Mouse (Mus musculus) gastrocnemius, adult 18-20 months (tissue): Measurements from ENCODE around the gene Fv1. TPM values are rescaled to one million over a fixed set of nuclear protein-coding genes. Genes with fewer than 3 reads are reported as not detected.

ENCODE experiments used
- DNase-seq: peaks from one replicate; pipeline ENCODE4 v3.0.0; 2021; ENCODE audit warnings: low spot score
- total RNA-seq, 2 experiments: library from RNA; stranded (reverse); gene quantifications; 2 replicates each; pipeline ENCODE4 v1.2.3; 2021

Fv1 gene
- total RNA-seq, 2 experiments from 2014 or later = 5.5 to 7.0 TPM

GRCm38 (mm10) chr4:147883041-147883440 lies 14.3 kb downstream of the Fv1 start:
- no peak for DNase-seq

GRCm38 (mm10) chr4:147884138-147884537 lies 15.4 kb downstream of the Fv1 start:
- no peak for DNase-seq

- no peak for DNase-seq
Observed at GRCm38 (mm10) chr4:147886158-147886557, 17.4 kb downstream of the Fv1 start.

- no peak for DNase-seq
Observed at GRCm38 (mm10) chr4:147887277-147887676, 18.5 kb downstream of the Fv1 start.

GRCm38 (mm10) chr4:147888237-147888636 lies 19.5 kb downstream of the Fv1 start:
- DNase-seq = no peak

GRCm38 (mm10) chr4:147890341-147890740 lies 21.6 kb downstream of the Fv1 start:
- DNase-seq = no peak

- DNase-seq = no peak
Observed at GRCm38 (mm10) chr4:147895815-147896330, 27.1 kb downstream of the Fv1 start.

GRCm38 (mm10) chr4:147896411-147896810 lies 27.6 kb downstream of the Fv1 start:
- DNase-seq = no peak

GRCm38 (mm10) chr4:147897348-147897747 lies 28.6 kb downstream of the Fv1 start:
- DNase-seq = peak; percentile 76

GRCm38 (mm10) chr4:147900452-147900851 lies 31.7 kb downstream of the Fv1 start:
- no peak for DNase-seq

GRCm38 (mm10) chr4:147902906-147903500 lies 34.2 kb downstream of the Fv1 start:
- no peak for DNase-seq

- no peak for DNase-seq
Observed at GRCm38 (mm10) chr4:147903601-147904000, 34.8 kb downstream of the Fv1 start.

GRCm38 (mm10) chr4:147904313-147905089 lies 35.7 kb downstream of the Fv1 start, which contains the start of gene Mfn2:
Mfn2 (minus strand) TSS chr4:147904704.
- peak; percentile 92 for DNase-seq

GRCm38 (mm10) chr4:147905090-147905659 lies 36.4 kb downstream of the Fv1 start:
- no peak for DNase-seq

GRCm38 (mm10) chr4:147906230-147906629 lies 37.5 kb downstream of the Fv1 start:
- DNase-seq = peak; percentile 57

- DNase-seq = no peak
Observed at GRCm38 (mm10) chr4:147909486-147909885, 40.7 kb downstream of the Fv1 start.

- peak; percentile 60 for DNase-seq
Observed at GRCm38 (mm10) chr4:147918459-147919121, 49.8 kb downstream of the Fv1 start.

Other genes starting within 250 kb of the Fv1 start
- gene Zfp979, start 226.5 kb upstream of the Fv1 start, total RNA-seq = under 1 TPM; 0.57 to 0.64 TPM
- gene Zfp534, start 166.4 kb upstream of the Fv1 start, total RNA-seq = under 1 TPM in 1 of 2 experiments, not detected in 1; 0.07 TPM
- gene Zfp984, start 59.2 kb upstream of the Fv1 start, total RNA-seq = 1 to 10 TPM; 1.2 to 1.3 TPM
- gene Zfp933, start 20.6 kb upstream of the Fv1 start, total RNA-seq = 1 to 10 TPM; 7.8 to 9.0 TPM
- 1 to 10 TPM; 4.5 to 6.1 TPM for gene Miip, start 163 bp upstream of the Fv1 start, total RNA-seq
- gene Mfn2, start 35.7 kb downstream of the Fv1 start, total RNA-seq = 100 to 1,000 TPM; 403 to 443 TPM
- gene Plod1, start 67.8 kb downstream of the Fv1 start, total RNA-seq = 10 to 100 TPM; 16.0 to 17.2 TPM
- 10 to 100 TPM; 19.2 to 19.8 TPM for gene 2510039O18Rik, start 71.9 kb downstream of the Fv1 start, total RNA-seq
- not detected for gene Nppb, start 116.8 kb downstream of the Fv1 start, total RNA-seq
- gene Nppa, start 131.7 kb downstream of the Fv1 start, total RNA-seq = not detected
- 1 to 10 TPM; 4.8 to 4.9 TPM for gene Clcn6, start 169.8 kb downstream of the Fv1 start, total RNA-seq
- gene Mthfr, start 170.1 kb downstream of the Fv1 start, total RNA-seq = 1 to 10 TPM; 8.9 to 9.3 TPM
- 10 to 100 TPM in 1 of 2 experiments, 1 to 10 TPM in 1; 9.3 to 12.8 TPM for gene Agtrap, start 219.1 kb downstream of the Fv1 start, total RNA-seq